Mouse (Mus musculus): ENCODE measurements around the gene Atp8a2. TPM values are rescaled to one million over a fixed set of nuclear protein-coding genes. Genes with fewer than 3 reads are reported as not detected.
A peak's percentile ranks its signal among the peaks of the same experiment; 100 is the strongest.

Gene Atp8a2
- total RNA-seq, 2 experiments from 2014 or later: 0.50 to 0.71 TPM

- Histone ChIP-seq H3K27ac (no peak overlapping the region), H3K4me3 (no peak overlapping the region)
- intact Hi-C loops (cut with DNase I): no loop called here
- no peak for TF ChIP-seq CTCF (IDR thresholded peaks at IDR 0.05)
- DNase-seq: no peak
These were observed 316.1 kb downstream of the Atp8a2 start for GRCm38 (mm10) chr14:59880829-59881228.

GRCm38 (mm10) chr14:59878248-59878647 is 318.7 kb downstream of the Atp8a2 start:
- no peak overlapping the region for H3K4me3 ChIP-seq
- intact Hi-C loops (cut with DNase I): no loop called here
- DNase-seq: no peak
- TF ChIP-seq CTCF (IDR thresholded peaks at IDR 0.05): no peak
- no peak overlapping the region for H3K27ac ChIP-seq

GRCm38 (mm10) chr14:59876525-59876924 is 320.5 kb downstream of the Atp8a2 start:
- H3K4me3 ChIP-seq: no peak overlapping the region
- no peak overlapping the region for H3K27ac ChIP-seq
- intact Hi-C loops (cut with DNase I): no loop called here
- peak; percentile 30; the same call in 1 of the 2 replicates for TF ChIP-seq CTCF (IDR thresholded peaks at IDR 0.05)
- DNase-seq: no peak

GRCm38 (mm10) chr14:59868369-59868768 is 328.6 kb downstream of the Atp8a2 start:
- no peak overlapping the region for H3K27ac ChIP-seq
- DNase-seq: no peak
- no peak overlapping the region for H3K4me3 ChIP-seq
- no peak for TF ChIP-seq CTCF (IDR thresholded peaks at IDR 0.05)
- intact Hi-C loops (cut with DNase I): no loop called here

DNA sequence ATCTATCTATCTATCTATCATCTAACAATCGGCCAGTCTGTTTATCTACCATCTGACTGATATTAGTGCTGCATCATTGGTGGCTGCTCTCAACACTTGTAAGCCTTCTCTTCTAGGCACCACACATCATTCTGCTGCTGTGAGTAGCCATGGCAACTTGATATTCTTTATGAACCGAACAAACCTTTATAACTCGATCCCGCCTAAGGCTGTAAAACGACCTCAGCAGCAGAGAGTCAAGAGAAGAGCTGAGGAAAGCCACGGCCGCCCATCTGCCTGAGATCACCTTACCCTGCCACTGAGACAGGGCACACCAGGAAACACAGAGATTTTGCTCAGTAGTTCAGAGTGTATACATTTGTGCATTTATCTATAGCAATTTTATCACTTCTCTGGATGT is 329.2 kb downstream of the Atp8a2 start:
- no peak for TF ChIP-seq CTCF (IDR thresholded peaks at IDR 0.05)

DNA sequence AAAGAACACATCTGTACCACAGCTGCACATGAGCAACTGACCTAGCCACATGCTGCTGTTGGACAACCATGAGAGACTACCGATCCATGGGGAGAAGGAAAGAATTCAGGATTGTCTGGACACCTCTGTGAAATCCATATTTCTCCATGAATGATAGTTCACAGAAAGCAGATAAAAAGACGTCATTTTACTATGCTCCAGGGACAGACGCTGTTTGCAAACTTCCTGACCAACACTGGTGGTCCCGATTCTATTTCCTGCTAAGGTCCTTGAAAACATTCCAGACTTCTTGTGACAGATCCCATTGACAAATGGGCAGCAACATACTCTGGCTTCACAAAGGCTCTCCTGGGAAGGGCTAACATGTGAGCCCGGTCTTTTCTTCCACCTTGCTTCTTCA is 331.0 kb downstream of the Atp8a2 start:
- no peak for DNase-seq
- H3K27ac ChIP-seq: no peak overlapping the region
- TF ChIP-seq CTCF (IDR thresholded peaks at IDR 0.05): no peak

More for the DNA sequence above, 329.2 kb downstream of the Atp8a2 start:
- intact Hi-C loops (cut with DNase I): no loop called here
- Histone ChIP-seq H3K27ac (no peak overlapping the region), H3K4me3 (no peak overlapping the region)
- DNase-seq: no peak

GRCm38 (mm10) chr14:59862351-59862750 is 334.6 kb downstream of the Atp8a2 start:
- no peak for DNase-seq
- intact Hi-C loops (cut with DNase I): no loop called here
- Histone ChIP-seq H3K27ac (no peak overlapping the region), H3K4me3 (no peak overlapping the region)
- no peak for TF ChIP-seq CTCF (IDR thresholded peaks at IDR 0.05)

More for the DNA sequence above, 331.0 kb downstream of the Atp8a2 start:
- H3K4me3 ChIP-seq: no peak overlapping the region
- intact Hi-C loops (cut with DNase I): no loop called here

- TF ChIP-seq CTCF (IDR thresholded peaks at IDR 0.05): no peak
- no peak for DNase-seq
- Histone ChIP-seq H3K27ac (no peak overlapping the region), H3K4me3 (no peak overlapping the region)
- intact Hi-C loops (cut with DNase I): no loop called here
These were observed 337.1 kb downstream of the Atp8a2 start for GRCm38 (mm10) chr14:59859830-59860229.

GRCm38 (mm10) chr14:59858501-59859225 is 338.3 kb downstream of the Atp8a2 start:
- no peak overlapping the region for H3K4me3 ChIP-seq
- no peak for TF ChIP-seq CTCF (IDR thresholded peaks at IDR 0.05)
- H3K27ac ChIP-seq: no peak overlapping the region
- intact Hi-C loops (cut with DNase I): no loop called here
- no peak for DNase-seq

- TF ChIP-seq CTCF (IDR thresholded peaks at IDR 0.05): no peak
- DNase-seq: no peak
- Histone ChIP-seq H3K4me3 (no peak overlapping the region), H3K27ac (no peak overlapping the region)
- intact Hi-C loops (cut with DNase I): no loop called here
These were observed 343.8 kb downstream of the Atp8a2 start for GRCm38 (mm10) chr14:59853139-59853538.

- no peak overlapping the region; the same call in 1 of the 2 replicates for H3K27ac ChIP-seq
- intact Hi-C loops (cut with DNase I): no loop called here
- DNase-seq: peak; percentile 37
- TF ChIP-seq CTCF (IDR thresholded peaks at IDR 0.05): no peak
- no peak overlapping the region for H3K4me3 ChIP-seq
These were observed 350.2 kb downstream of the Atp8a2 start for GRCm38 (mm10) chr14:59846609-59847375.

GRCm38 (mm10) chr14:59843264-59843942 is 353.6 kb downstream of the Atp8a2 start:
- TF ChIP-seq CTCF (IDR thresholded peaks at IDR 0.05): no peak
- no peak for DNase-seq
- intact Hi-C loops (cut with DNase I): no loop called here
- Histone ChIP-seq H3K27ac (no peak overlapping the region), H3K4me3 (no peak overlapping the region)
